Mouse (Mus musculus): ENCODE data around the gene Zfyve28. TPM values are rescaled to one million over a fixed set of nuclear protein-coding genes. Genes with fewer than 3 reads are reported as not detected.
A peak's percentile ranks its signal among the peaks of the same experiment; 100 is the strongest.

Gene Zfyve28
- polyA plus RNA-seq, 1 experiment from 2014 or later: 0.16 TPM

- no peaks in the 10 kb centered on the region for H3K9me3 ChIP-seq (ENCODE audit: low read length)
These were observed 62.7 kb downstream of the Zfyve28 start for GRCm38 (mm10) chr5:34225516-34225915.

GRCm38 (mm10) chr5:34224515-34224914 lies 63.7 kb downstream of the Zfyve28 start:
- Histone ChIP-seq H3K4me1 (ENCODE audit: insufficient read depth, low read depth, low read length) (no peaks in the 10 kb centered on the region), H3K4me3 (ENCODE audit: low read depth, low read length) (no peak overlapping the region), H3K27me3 (replicated peaks; ENCODE audit: insufficient read depth, low read length) (no peaks in the 10 kb centered on the region), H3K9me3 (ENCODE audit: low read length) (no peaks in the 10 kb centered on the region), H3K4me2 (replicated peaks; ENCODE audit: low read depth, low read length) (no peak overlapping the region), H3K9ac (replicated peaks; ENCODE audit: low read depth) (no peak overlapping the region), H3K27ac (ENCODE audit: low read length) (no peak overlapping the region), H3K36me3 (ENCODE audit: insufficient read depth, low read length) (no peaks in the 10 kb centered on the region)
- TF ChIP-seq EP300 (IDR thresholded peaks at IDR 0.05) (no peak), CTCF (IDR thresholded peaks at IDR 0.05) (no peak)
- ATAC-seq (no peak), DNase-seq (ENCODE audit: low spot score) (no peak)
- WGBS: 75% methylated on average over 5 of the region's 5 CpGs

More at GRCm38 (mm10) chr5:34225516-34225915, 62.7 kb downstream of the Zfyve28 start:
- Histone ChIP-seq H3K27me3 (replicated peaks; ENCODE audit: insufficient read depth, low read length) (no peaks in the 10 kb centered on the region), H3K4me2 (replicated peaks; ENCODE audit: low read depth, low read length) (no peak overlapping the region), H3K4me3 (ENCODE audit: low read depth, low read length) (no peak overlapping the region), H3K27ac (ENCODE audit: low read length) (no peak overlapping the region), H3K9ac (replicated peaks; ENCODE audit: low read depth) (no peak overlapping the region), H3K4me1 (ENCODE audit: insufficient read depth, low read depth, low read length) (no peaks in the 10 kb centered on the region), H3K36me3 (ENCODE audit: insufficient read depth, low read length) (no peaks in the 10 kb centered on the region)
- TF ChIP-seq EP300 (IDR thresholded peaks at IDR 0.05): no peak
- no peak for TF ChIP-seq CTCF (IDR thresholded peaks at IDR 0.05)
- 95% methylated on average over 2 of the region's 2 CpGs for WGBS
- no peak for ATAC-seq
- DNase-seq (ENCODE audit: low spot score): no peak

- H3K36me3 ChIP-seq (ENCODE audit: insufficient read depth, low read length): no peaks in the 10 kb centered on the region
- H3K4me2 ChIP-seq (replicated peaks; ENCODE audit: low read depth, low read length): no peak overlapping the region
- peaks cover 7% of the 10 kb centered on the region; the same call in 1 of the 2 replicates for H3K4me1 ChIP-seq (ENCODE audit: insufficient read depth, low read depth, low read length)
- ATAC-seq: no peak
- no peak for TF ChIP-seq EP300 (IDR thresholded peaks at IDR 0.05)
- TF ChIP-seq CTCF (IDR thresholded peaks at IDR 0.05): no peak
- no peak overlapping the region for H3K27ac ChIP-seq (ENCODE audit: low read length)
- no peak overlapping the region for H3K4me3 ChIP-seq (ENCODE audit: low read depth, low read length)
- WGBS: 66% methylated on average over 4 of the region's 4 CpGs
- H3K9ac ChIP-seq (replicated peaks; ENCODE audit: low read depth): no peak overlapping the region
- no peak for DNase-seq (ENCODE audit: low spot score)
- no peaks in the 10 kb centered on the region for H3K9me3 ChIP-seq (ENCODE audit: low read length)
- H3K27me3 ChIP-seq (replicated peaks; ENCODE audit: insufficient read depth, low read length): no peaks in the 10 kb centered on the region
These were observed 68.2 kb downstream of the Zfyve28 start for GRCm38 (mm10) chr5:34220001-34220400.

- no peak overlapping the region for H3K4me3 ChIP-seq (ENCODE audit: low read depth, low read length)
- H3K9ac ChIP-seq (replicated peaks; ENCODE audit: low read depth): no peak overlapping the region
- 32% methylated on average over 5 of the region's 5 CpGs for WGBS
- ATAC-seq (peak; percentile 60), DNase-seq (ENCODE audit: low spot score) (peak; percentile 43)
- no peak overlapping the region for H3K27ac ChIP-seq (ENCODE audit: low read length)
- peaks cover 7% of the 10 kb centered on the region; the same call in 1 of the 2 replicates for H3K4me1 ChIP-seq (ENCODE audit: insufficient read depth, low read depth, low read length)
- H3K9me3 ChIP-seq (ENCODE audit: low read length): no peaks in the 10 kb centered on the region
- no peaks in the 10 kb centered on the region for H3K27me3 ChIP-seq (replicated peaks; ENCODE audit: insufficient read depth, low read length)
- H3K36me3 ChIP-seq (ENCODE audit: insufficient read depth, low read length): no peaks in the 10 kb centered on the region
- TF ChIP-seq CTCF (IDR thresholded peaks at IDR 0.05) (no peak), EP300 (IDR thresholded peaks at IDR 0.05) (peak; percentile 31; the same call in 1 of the 2 replicates)
- H3K4me2 ChIP-seq (replicated peaks; ENCODE audit: low read depth, low read length): no peak overlapping the region
These were observed 69.6 kb downstream of the Zfyve28 start for GRCm38 (mm10) chr5:34218672-34219071.

- Histone ChIP-seq H3K36me3 (ENCODE audit: insufficient read depth, low read length) (no peaks in the 10 kb centered on the region), H3K9ac (replicated peaks; ENCODE audit: low read depth) (no peak overlapping the region), H3K4me3 (ENCODE audit: low read depth, low read length) (no peak overlapping the region), H3K9me3 (ENCODE audit: low read length) (no peaks in the 10 kb centered on the region), H3K27ac (ENCODE audit: low read length) (no peak overlapping the region), H3K4me2 (replicated peaks; ENCODE audit: low read depth, low read length) (no peak overlapping the region), H3K27me3 (replicated peaks; ENCODE audit: insufficient read depth, low read length) (no peaks in the 10 kb centered on the region), H3K4me1 (ENCODE audit: insufficient read depth, low read depth, low read length) (peaks cover 7% of the 10 kb centered on the region; the same call in 1 of the 2 replicates)
- ATAC-seq (peak; percentile 58), DNase-seq (ENCODE audit: low spot score) (no peak)
- no peak for TF ChIP-seq CTCF (IDR thresholded peaks at IDR 0.05)
- no peak for TF ChIP-seq EP300 (IDR thresholded peaks at IDR 0.05)
- 33% methylated on average over 9 of the region's 9 CpGs for WGBS
These were observed 70.5 kb downstream of the Zfyve28 start for GRCm38 (mm10) chr5:34217756-34218155.

GRCm38 (mm10) chr5:34216025-34216424 lies 72.2 kb downstream of the Zfyve28 start:
- no peak for ATAC-seq
- WGBS: 76% methylated on average over 7 of the region's 7 CpGs

GRCm38 (mm10) chr5:34213659-34214058 lies 74.6 kb downstream of the Zfyve28 start:
- H3K36me3 ChIP-seq (ENCODE audit: insufficient read depth, low read length): no peaks in the 10 kb centered on the region
- H3K27me3 ChIP-seq (replicated peaks; ENCODE audit: insufficient read depth, low read length): no peaks in the 10 kb centered on the region
- no peak overlapping the region for H3K27ac ChIP-seq (ENCODE audit: low read length)
- WGBS: 37% methylated on average over 8 of the region's 8 CpGs
- H3K4me1 ChIP-seq (ENCODE audit: insufficient read depth, low read depth, low read length): peaks cover 4% of the 10 kb centered on the region; the same call in 1 of the 2 replicates
- TF ChIP-seq CTCF (IDR thresholded peaks at IDR 0.05): no peak
- TF ChIP-seq EP300 (IDR thresholded peaks at IDR 0.05): no peak
- no peak overlapping the region for H3K4me2 ChIP-seq (replicated peaks; ENCODE audit: low read depth, low read length)
- H3K4me3 ChIP-seq (ENCODE audit: low read depth, low read length): no peak overlapping the region
- DNase-seq (ENCODE audit: low spot score) (no peak), ATAC-seq (no peak)
- H3K9me3 ChIP-seq (ENCODE audit: low read length): no peaks in the 10 kb centered on the region
- no peak overlapping the region for H3K9ac ChIP-seq (replicated peaks; ENCODE audit: low read depth)

More at GRCm38 (mm10) chr5:34216025-34216424, 72.2 kb downstream of the Zfyve28 start:
- Histone ChIP-seq H3K4me2 (replicated peaks; ENCODE audit: low read depth, low read length) (no peak overlapping the region), H3K4me3 (ENCODE audit: low read depth, low read length) (no peak overlapping the region), H3K4me1 (ENCODE audit: insufficient read depth, low read depth, low read length) (peaks cover 7% of the 10 kb centered on the region; the same call in 1 of the 2 replicates), H3K36me3 (ENCODE audit: insufficient read depth, low read length) (no peaks in the 10 kb centered on the region), H3K27ac (ENCODE audit: low read length) (no peak overlapping the region), H3K27me3 (replicated peaks; ENCODE audit: insufficient read depth, low read length) (no peaks in the 10 kb centered on the region), H3K9me3 (ENCODE audit: low read length) (no peaks in the 10 kb centered on the region), H3K9ac (replicated peaks; ENCODE audit: low read depth) (no peak overlapping the region)
- no peak for DNase-seq (ENCODE audit: low spot score)
- TF ChIP-seq EP300 (IDR thresholded peaks at IDR 0.05): no peak
- no peak for TF ChIP-seq CTCF (IDR thresholded peaks at IDR 0.05)

All from lung, postnatal 0 days (tissue).